Mouse (Mus musculus) forebrain, postnatal 0 days (tissue): Measurements from ENCODE around the gene Irf2. TPM values are rescaled to one million over a fixed set of nuclear protein-coding genes. Genes with fewer than 3 reads are reported as not detected.

Source experiments
- ATAC-seq: fragments of 200-750 bp; cut with Nextera tagmentation; 2 replicates; pipeline ENCODE4 v1.8.0; 2017; ENCODE audit warnings: mild to moderate bottlenecking, moderate library complexity
- DNase-seq: peaks from one replicate; pipeline ENCODE4 v3.0.0-alpha.2; 2015
- H3K27ac ChIP-seq: fragments of 300-500 bp; sonication (generic); 2 replicates; pipeline ENCODE4 v1.5.1; 2014; ENCODE audit warnings: low read depth, mild to moderate bottlenecking, antibody characterized with exemption, low read length, moderate library complexity, mixed read lengths
- H3K27me3 ChIP-seq: fragments of 300-500 bp; sonication (generic); 2 replicates; pipeline ENCODE4 v1.6.1; 2014; ENCODE audit warnings: mild to moderate bottlenecking, low read length, mixed read lengths; ENCODE audit not compliant: insufficient read depth
- H3K36me3 ChIP-seq: fragments of 300-500 bp; sonication (generic); 2 replicates; pipeline ENCODE4 v1.6.1; 2014; ENCODE audit warnings: mild to moderate bottlenecking, moderate library complexity; ENCODE audit not compliant: insufficient read depth
- H3K4me1 ChIP-seq: fragments of 300-500 bp; sonication (generic); 2 replicates; pipeline ENCODE4 v1.6.1; 2014; ENCODE audit warnings: antibody characterized with exemption; ENCODE audit not compliant: insufficient read depth
- H3K4me2 ChIP-seq: fragments of 300-500 bp; sonication (generic); 2 replicates; pipeline ENCODE4 v1.6.1; 2014; ENCODE audit warnings: low read depth, mild to moderate bottlenecking, moderate library complexity
- H3K4me3 ChIP-seq: fragments of 300-500 bp; sonication (generic); 2 replicates; pipeline ENCODE4 v1.5.1; 2014; ENCODE audit warnings: low read depth, low read length, mixed read lengths
- H3K9ac ChIP-seq: fragments of 300-500 bp; sonication (generic); 2 replicates; pipeline ENCODE4 v1.6.1; 2014; ENCODE audit warnings: mild to moderate bottlenecking
- H3K9me3 ChIP-seq: fragments of 300-500 bp; sonication (generic); 2 replicates; pipeline ENCODE4 v1.6.1; 2016; ENCODE audit warnings: low read length
- CTCF ChIP-seq: sonication (generic); IDR thresholded peaks from 2 replicates; pipeline ENCODE4 v1.5.1; 2016; ENCODE audit warnings: antibody characterized with exemption, control low read depth, low read depth
- WGBS: fragments of 180-500 bp; shearing (Covaris S2); extraction: QIAGEN DNeasy Blood & Tissue Kit; methylation state at CpG from one replicate; pipeline ENCODE4 v1.1.7; 2014; 5-methylcytosine and 5-hydroxymethylcytosine counted together
- polyA plus RNA-seq: library from polyadenylated mRNA; unstranded; fragments of >200 nt; fragmentation: Nextera tagmentation; extraction: Ambion mirVana; gene quantifications from 2 replicates; pipeline ENCODE4 v1.2.1, GENCODE M21; 2015
- total RNA-seq: library from RNA; depleted of rRNA; stranded (reverse); fragments of >200 nt; gene quantifications from 2 replicates; pipeline ENCODE4 v1.2.3, GENCODE M21; 2014

The Irf2 gene
- total and polyA plus RNA-seq, 2 experiments from 2014 or later: 3.0 to 9.1 TPM

GRCm38 (mm10) chr8:46848011-46848641 lies 108.6 kb downstream of the Irf2 start:
- TF ChIP-seq CTCF: no peak
- no peak for DNase-seq
- Histone ChIP-seq H3K27me3 (no peaks in the 10 kb centered on the region), H3K9ac (no peak overlapping the region), H3K4me2 (no peak overlapping the region), H3K27ac (no peak overlapping the region), H3K36me3 (no peaks in the 10 kb centered on the region), H3K4me1 (no peaks in the 10 kb centered on the region), H3K9me3 (no peaks in the 10 kb centered on the region), H3K4me3 (no peak overlapping the region)
- 92% methylated on average over 6 of the region's 6 CpGs for WGBS
- ATAC-seq: no peak

GRCm38 (mm10) chr8:46848931-46849330 lies 109.4 kb downstream of the Irf2 start:
- ATAC-seq (no peak), DNase-seq (no peak)
- no peaks in the 10 kb centered on the region for H3K36me3 ChIP-seq
- no peak overlapping the region for H3K4me2 ChIP-seq
- WGBS: 88% methylated on average over 6 of the region's 6 CpGs
- no peaks in the 10 kb centered on the region for H3K27me3 ChIP-seq
- no peaks in the 10 kb centered on the region for H3K4me1 ChIP-seq
- TF ChIP-seq CTCF: no peak
- H3K9ac ChIP-seq: no peak overlapping the region
- H3K27ac ChIP-seq: no peak overlapping the region
- H3K9me3 ChIP-seq: no peaks in the 10 kb centered on the region
- H3K4me3 ChIP-seq: no peak overlapping the region

GRCm38 (mm10) chr8:46849458-46849857 lies 109.9 kb downstream of the Irf2 start:
- ATAC-seq: no peak
- WGBS: 44% methylated on average over 2 of the region's 2 CpGs
- Histone ChIP-seq H3K9ac (no peak overlapping the region), H3K27ac (no peak overlapping the region), H3K9me3 (no peaks in the 10 kb centered on the region), H3K4me3 (no peak overlapping the region), H3K27me3 (no peaks in the 10 kb centered on the region), H3K36me3 (no peaks in the 10 kb centered on the region), H3K4me1 (no peaks in the 10 kb centered on the region), H3K4me2 (no peak overlapping the region)
- DNase-seq: no peak
- no peak for TF ChIP-seq CTCF

DNA sequence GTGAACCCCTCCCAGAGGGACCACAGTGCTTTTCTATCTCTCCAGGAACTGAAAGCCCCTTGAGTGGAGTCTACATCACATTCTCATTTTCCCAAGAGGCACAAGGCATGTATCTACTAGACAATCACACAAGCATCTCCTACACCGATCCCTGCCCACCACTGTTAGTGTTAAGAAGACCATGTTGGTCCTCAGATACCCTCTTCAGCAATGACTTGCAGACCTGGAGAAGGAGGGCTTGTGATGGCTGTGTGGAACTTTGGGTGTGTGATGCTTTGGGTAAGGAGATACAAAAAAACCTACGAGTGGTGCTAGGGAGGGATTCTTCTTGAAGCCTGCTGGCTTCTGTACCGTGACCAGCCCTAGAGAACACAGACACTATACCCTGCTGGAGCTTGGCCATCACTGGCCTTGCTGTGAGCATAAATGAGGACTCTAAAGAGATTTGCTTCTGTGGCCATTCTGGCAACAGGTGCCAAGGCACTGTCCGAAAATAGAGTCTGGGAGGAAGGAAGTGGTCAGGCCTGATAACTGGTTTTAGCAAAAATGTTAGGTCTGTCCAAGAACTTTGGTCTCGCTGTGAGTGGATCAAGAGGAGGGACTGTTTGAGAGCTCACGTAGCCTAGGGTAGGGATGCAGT lies 110.8 kb downstream of the Irf2 start:
- no peak overlapping the region for H3K9ac ChIP-seq
- H3K9me3 ChIP-seq: no peaks in the 10 kb centered on the region
- no peaks in the 10 kb centered on the region for H3K4me1 ChIP-seq
- H3K4me2 ChIP-seq: no peak overlapping the region
- no peaks in the 10 kb centered on the region for H3K27me3 ChIP-seq
- no peak for DNase-seq
- TF ChIP-seq CTCF: no peak
- H3K36me3 ChIP-seq: no peaks in the 10 kb centered on the region
- H3K27ac ChIP-seq: no peak overlapping the region
- ATAC-seq: no peak
- H3K4me3 ChIP-seq: no peak overlapping the region
- WGBS: 96% methylated on average over 6 of the region's 6 CpGs

- no peak overlapping the region for H3K27ac ChIP-seq
- H3K9me3 ChIP-seq: no peaks in the 10 kb centered on the region
- DNase-seq: no peak
- no peak for ATAC-seq
- WGBS: 94% methylated on average over 4 of the region's 4 CpGs
- H3K9ac ChIP-seq: no peak overlapping the region
- H3K4me3 ChIP-seq: no peak overlapping the region
- TF ChIP-seq CTCF: no peak
- H3K4me2 ChIP-seq: no peak overlapping the region
- H3K36me3 ChIP-seq: no peaks in the 10 kb centered on the region
- no peaks in the 10 kb centered on the region for H3K4me1 ChIP-seq
- no peaks in the 10 kb centered on the region for H3K27me3 ChIP-seq
These were observed 112.0 kb downstream of the Irf2 start for GRCm38 (mm10) chr8:46851560-46851959.

DNA sequence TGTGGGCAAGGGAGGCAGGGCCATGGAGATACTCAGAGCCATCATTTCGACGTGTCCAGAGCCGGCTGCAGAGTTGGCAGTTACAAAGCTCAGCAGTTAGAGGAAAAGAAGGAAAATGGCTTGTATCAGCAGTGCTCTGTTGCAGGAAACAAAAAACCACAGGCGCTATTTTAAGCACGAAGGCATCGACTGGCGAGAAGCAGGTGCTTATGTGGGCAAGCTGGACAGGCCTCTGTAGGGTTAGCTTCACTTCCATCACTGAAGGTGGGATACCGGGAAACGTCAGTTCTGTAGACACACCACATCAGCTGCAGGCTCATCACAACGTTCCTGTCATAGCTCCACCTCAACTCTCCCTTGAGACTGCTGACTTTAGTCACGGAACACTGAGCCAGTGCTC lies 112.8 kb downstream of the Irf2 start:
- DNase-seq (no peak), ATAC-seq (no peak)
- Histone ChIP-seq H3K9ac (no peak overlapping the region), H3K9me3 (no peaks in the 10 kb centered on the region), H3K27ac (no peak overlapping the region), H3K27me3 (no peaks in the 10 kb centered on the region), H3K4me1 (no peaks in the 10 kb centered on the region), H3K4me3 (no peak overlapping the region), H3K36me3 (no peaks in the 10 kb centered on the region), H3K4me2 (no peak overlapping the region)
- WGBS: 87% methylated on average over 11 of the region's 11 CpGs
- TF ChIP-seq CTCF: no peak

GRCm38 (mm10) chr8:46859164-46859846 lies 119.8 kb downstream of the Irf2 start:
- no peak for TF ChIP-seq CTCF
- H3K27ac ChIP-seq: no peak overlapping the region
- WGBS: 36% methylated on average over 7 of the region's 7 CpGs

More at GRCm38 (mm10) chr8:46859164-46859846, 119.8 kb downstream of the Irf2 start:
- Histone ChIP-seq H3K9me3 (no peaks in the 10 kb centered on the region), H3K36me3 (no peaks in the 10 kb centered on the region), H3K4me2 (no peak overlapping the region), H3K4me1 (no peaks in the 10 kb centered on the region), H3K9ac (no peak overlapping the region), H3K4me3 (no peak overlapping the region), H3K27me3 (no peaks in the 10 kb centered on the region)
- DNase-seq (no peak), ATAC-seq (no peak)
